Mouse (Mus musculus) bone marrow macrophage, adult 2 months (primary cell): ENCODE results near the gene Ston1.

Experiments
- CTCF ChIP-seq: IDR thresholded peaks from 2 replicates; pipeline ENCODE4 v1.5.1; 2012; ENCODE audit warnings: low read depth, mild to moderate bottlenecking, low read length, moderate library complexity
- POLR2A ChIP-seq: IDR thresholded peaks from 2 replicates; pipeline ENCODE4 v1.6.1; 2012; ENCODE audit warnings: mild to moderate bottlenecking, low read depth, low read length, borderline replicate concordance

DNA sequence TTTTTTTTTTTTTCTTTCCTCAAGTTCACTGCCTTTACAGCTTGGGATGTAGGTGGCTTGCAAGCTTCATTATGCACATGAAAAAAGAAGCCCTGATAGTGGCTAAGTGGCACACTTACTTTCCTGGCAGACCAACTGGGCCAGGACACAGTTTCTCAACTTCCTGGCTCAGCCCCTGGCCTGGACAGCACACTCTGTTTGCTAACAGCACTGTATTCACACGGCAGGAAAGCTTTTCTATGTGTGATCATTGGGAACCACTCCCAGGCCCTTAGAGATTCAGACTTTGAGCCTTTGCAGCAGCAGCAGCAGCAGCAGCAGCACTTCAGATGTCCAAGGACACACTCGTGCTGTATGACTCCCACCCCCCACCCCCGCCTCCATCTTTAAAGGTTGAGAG is 16.8 kb downstream of the Ston1 start:
- TF ChIP-seq CTCF (no peak), POLR2A (no peak)
